Mouse (Mus musculus) liver, embryonic 16.5 days (tissue): ENCODE data around the gene Trim8. TPM values are rescaled to one million over a fixed set of nuclear protein-coding genes. Genes with fewer than 3 reads are reported as not detected.

Experiments
- ATAC-seq: fragments of 200-750 bp; cut with Nextera tagmentation; 2 replicates; pipeline ENCODE4 v1.8.0; 2017; ENCODE audit warnings: low read depth, mild to moderate bottlenecking, moderate number of reproducible peaks, moderate library complexity
- H3K27ac ChIP-seq: fragments of 300-500 bp; sonication (generic); 2 replicates; pipeline ENCODE4 v1.5.1; 2014; ENCODE audit warnings: mild to moderate bottlenecking, low read length
- H3K27me3 ChIP-seq: fragments of 300-500 bp; sonication (generic); 2 replicates; pipeline ENCODE4 v1.6.1; 2014; ENCODE audit warnings: low read depth, low read length, mixed read lengths; ENCODE audit not compliant: control insufficient read depth, insufficient read depth
- H3K36me3 ChIP-seq: fragments of 300-500 bp; sonication (generic); 2 replicates; pipeline ENCODE4 v1.6.1; 2014; ENCODE audit warnings: mild to moderate bottlenecking; ENCODE audit not compliant: control insufficient read depth, insufficient read depth
- H3K4me1 ChIP-seq: fragments of 300-500 bp; sonication (generic); 2 replicates; pipeline ENCODE4 v1.6.1; 2014; ENCODE audit warnings: low read depth, low read length, mixed read lengths; ENCODE audit not compliant: control insufficient read depth
- H3K4me2 ChIP-seq: fragments of 300-500 bp; sonication (generic); 2 replicates; pipeline ENCODE4 v1.6.1; 2014; ENCODE audit warnings: low read depth, low read length, mixed read lengths
- H3K4me3 ChIP-seq: fragments of 300-500 bp; sonication (generic); 2 replicates; pipeline ENCODE4 v1.5.1; 2014; ENCODE audit warnings: low read depth, mild to moderate bottlenecking, low read length
- H3K9ac ChIP-seq: fragments of 300-500 bp; sonication (generic); 2 replicates; pipeline ENCODE4 v1.6.1; 2014; ENCODE audit warnings: low read depth, low read length
- H3K9me3 ChIP-seq: fragments of 300-500 bp; sonication (generic); replicated peaks from 2 replicates; pipeline ENCODE4 v1.6.1; 2016; ENCODE audit warnings: low read length; ENCODE audit not compliant: control insufficient read depth
- WGBS: fragments of 180-500 bp; shearing (Covaris S2); extraction: QIAGEN DNeasy Blood & Tissue Kit; methylation state at CpG from one replicate; pipeline ENCODE4 v1.1.7; 2014; ENCODE audit not compliant: insufficient replicate concordance; 5-methylcytosine and 5-hydroxymethylcytosine counted together
- polyA plus RNA-seq: library from polyadenylated mRNA; unstranded; fragments of >200 nt; fragmentation: Nextera tagmentation; extraction: Ambion mirVana; gene quantifications from 2 replicates; pipeline ENCODE4 v1.2.1, GENCODE M21; 2015

Gene Trim8
- polyA plus RNA-seq, 1 experiment from 2014 or later = 10.5 TPM

DNA sequence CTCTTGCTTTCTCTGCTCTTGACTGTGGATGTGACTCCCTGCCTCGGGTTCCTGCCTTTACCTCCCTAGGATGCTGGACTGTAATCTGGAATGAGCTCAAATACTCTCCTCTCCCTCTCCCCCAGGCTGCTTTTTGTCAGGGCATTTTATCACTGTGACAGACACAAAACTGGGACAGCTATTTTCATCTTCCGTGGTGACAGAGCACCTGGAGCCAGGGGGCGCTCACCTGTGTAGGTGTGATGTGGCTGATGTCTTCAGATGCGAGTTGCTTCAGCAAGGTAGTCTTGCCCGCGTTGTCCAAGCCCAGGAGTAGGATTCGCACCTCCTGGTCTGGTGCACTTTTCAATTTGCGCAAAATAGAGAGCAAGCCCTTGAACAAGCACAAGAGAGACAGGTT lies 56.5 kb downstream of the Trim8 start:
- no peak for ATAC-seq
- Histone ChIP-seq H3K4me3 (no peak overlapping the region), H3K36me3 (no peaks in the 10 kb centered on the region), H3K9me3 (no peaks in the 10 kb centered on the region), H3K4me2 (no peak overlapping the region), H3K9ac (no peak overlapping the region), H3K27ac (no peak overlapping the region), H3K4me1 (peaks cover 14% of the 10 kb centered on the region), H3K27me3 (no peaks in the 10 kb centered on the region)
- 68% methylated on average over 8 of the region's 8 CpGs for WGBS

DNA sequence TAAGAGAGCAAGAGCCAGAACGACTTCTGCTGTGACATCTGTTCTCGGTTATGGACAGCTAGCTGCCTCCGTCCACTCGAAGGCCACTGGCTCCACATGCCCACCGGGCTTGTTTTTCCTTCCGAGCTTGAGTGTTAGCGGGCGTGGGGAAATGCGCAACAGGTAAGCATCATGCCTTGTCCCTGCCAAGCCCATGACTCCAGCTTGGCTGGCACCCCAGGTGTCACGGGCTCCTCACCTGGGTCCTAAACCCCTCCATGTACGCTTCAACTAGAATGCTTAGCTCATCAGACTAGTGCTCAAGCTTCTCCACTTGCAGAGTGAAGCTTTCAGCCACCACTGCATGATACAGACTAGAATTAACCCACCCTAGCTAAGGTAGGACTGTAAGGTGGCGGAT lies 57.1 kb downstream of the Trim8 start:
- 82% methylated on average over 12 of the region's 12 CpGs for WGBS
- H3K9me3 ChIP-seq = no peaks in the 10 kb centered on the region

DNA sequence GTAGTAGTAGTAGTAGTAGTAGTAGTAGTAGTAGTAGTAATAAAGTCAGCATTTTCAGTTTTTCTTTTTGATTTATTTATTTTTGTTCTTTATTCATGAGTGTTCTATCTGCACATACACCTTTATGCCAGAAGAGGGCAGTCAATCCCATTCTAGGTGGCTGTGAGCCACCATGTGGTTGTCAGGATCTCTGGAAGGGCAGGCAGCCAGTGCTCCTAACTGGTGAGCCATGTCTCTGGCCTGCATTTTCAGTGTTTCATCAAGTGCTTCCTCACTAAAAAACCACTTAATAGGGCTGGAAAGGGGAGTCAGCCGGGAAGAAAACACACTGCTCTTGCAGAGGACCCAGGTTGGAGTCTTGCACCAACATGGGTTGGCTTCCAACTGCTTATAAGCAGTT lies 60.6 kb downstream of the Trim8 start:
- Histone ChIP-seq H3K27me3 (no peaks in the 10 kb centered on the region), H3K36me3 (no peaks in the 10 kb centered on the region), H3K4me2 (no peak overlapping the region), H3K9me3 (no peaks in the 10 kb centered on the region), H3K4me3 (no peak overlapping the region), H3K27ac (no peak overlapping the region), H3K9ac (no peak overlapping the region), H3K4me1 (0 out of 2 replicates have a peak, but pooled peaks cover 2% of the 10 kb centered on the region)
- ATAC-seq = 0 out of 2 replicates have a peak, but pooled peaks have one; percentile 24
- WGBS = 12% methylated on average over 1 of the region's 1 CpGs

More for the DNA sequence above, 57.1 kb downstream of the Trim8 start:
- Histone ChIP-seq H3K36me3 (no peaks in the 10 kb centered on the region), H3K4me3 (no peak overlapping the region), H3K27me3 (no peaks in the 10 kb centered on the region), H3K4me1 (peaks cover 9% of the 10 kb centered on the region), H3K4me2 (no peak overlapping the region), H3K27ac (no peak overlapping the region), H3K9ac (no peak overlapping the region)
- no peak for ATAC-seq

DNA sequence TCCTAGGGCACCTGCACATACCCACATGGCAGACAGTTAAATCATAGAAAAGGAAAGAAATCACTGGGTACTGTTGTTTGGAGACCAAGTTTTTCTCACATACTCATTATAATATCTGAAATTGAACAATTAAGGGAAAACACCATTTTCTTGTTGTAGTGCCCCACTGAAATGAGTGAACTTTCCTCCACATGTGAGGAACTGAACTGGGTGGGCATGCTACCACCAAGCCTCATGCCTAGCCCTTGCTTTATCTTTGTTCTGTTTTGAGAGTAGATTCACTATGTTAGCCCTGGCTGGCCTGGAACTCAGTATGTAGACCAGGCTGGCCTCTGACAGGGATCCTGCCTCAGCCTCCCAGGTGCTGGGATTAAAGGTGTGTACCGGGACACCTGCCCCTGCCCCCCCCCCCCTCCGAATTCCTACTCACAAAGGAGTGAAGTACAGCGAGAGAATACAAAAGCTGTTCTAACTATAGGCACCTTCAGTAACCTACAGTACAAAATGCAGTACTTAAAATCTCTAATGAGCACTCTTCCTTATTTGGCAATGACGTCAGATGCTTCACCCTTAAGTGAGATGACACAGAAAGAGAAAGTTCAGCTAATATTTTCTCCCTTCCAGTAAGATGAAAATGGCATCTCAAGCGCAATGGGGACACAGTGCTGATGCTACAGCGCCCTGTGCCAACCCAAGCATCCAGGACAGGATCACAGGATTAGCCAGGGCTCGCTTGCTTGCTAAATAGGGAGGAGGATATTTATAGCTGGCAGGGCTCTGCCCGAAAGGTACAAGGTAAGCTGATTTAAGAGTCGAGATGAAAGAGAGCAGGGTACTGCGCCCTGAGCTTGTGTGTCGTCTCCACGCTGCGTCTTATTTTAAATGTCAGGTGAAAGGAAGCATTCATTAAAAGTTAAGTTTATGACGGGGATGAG lies 61.3 kb downstream of the Trim8 start:
- 0 out of 2 replicates have a peak, but pooled peaks cover 2% of the 10 kb centered on the region for H3K4me1 ChIP-seq
- no peak overlapping the region for H3K27ac ChIP-seq
- no peaks in the 10 kb centered on the region for H3K27me3 ChIP-seq
- no peak overlapping the region for H3K4me2 ChIP-seq
- no peak for ATAC-seq
- no peaks in the 10 kb centered on the region for H3K9me3 ChIP-seq
- no peaks in the 10 kb centered on the region for H3K36me3 ChIP-seq
- no peak overlapping the region for H3K9ac ChIP-seq
- no peak overlapping the region for H3K4me3 ChIP-seq
- 76% methylated on average over 14 of the region's 14 CpGs for WGBS

DNA sequence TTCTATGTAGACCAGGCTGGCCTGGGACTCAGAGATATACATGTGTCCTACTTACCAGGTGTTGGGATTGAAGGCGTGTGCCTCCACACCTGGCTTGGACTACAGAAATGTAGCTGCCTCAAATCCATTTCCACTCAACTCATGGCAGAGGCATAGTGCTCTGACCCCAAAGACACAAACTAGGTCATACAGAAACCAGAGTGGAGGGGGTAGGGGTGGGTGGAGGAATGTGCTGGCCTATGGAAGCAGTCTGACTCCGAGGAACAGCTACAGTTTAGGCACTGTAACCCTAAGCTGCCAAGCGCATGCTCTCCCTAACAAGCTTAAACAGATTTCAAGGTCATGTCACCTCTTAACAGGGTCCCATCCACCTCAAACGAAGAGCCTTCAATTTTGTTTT lies 62.1 kb downstream of the Trim8 start:
- Histone ChIP-seq H3K9me3 (no peaks in the 10 kb centered on the region), H3K36me3 (no peaks in the 10 kb centered on the region), H3K4me3 (no peak overlapping the region), H3K4me1 (0 out of 2 replicates have a peak, but pooled peaks cover 2% of the 10 kb centered on the region), H3K9ac (no peak overlapping the region), H3K27me3 (no peaks in the 10 kb centered on the region), H3K27ac (no peak overlapping the region), H3K4me2 (no peak overlapping the region)
- 73% methylated on average over 4 of the region's 4 CpGs for WGBS
- ATAC-seq = peak; percentile 64; the same call in 1 of the 2 replicates

DNA sequence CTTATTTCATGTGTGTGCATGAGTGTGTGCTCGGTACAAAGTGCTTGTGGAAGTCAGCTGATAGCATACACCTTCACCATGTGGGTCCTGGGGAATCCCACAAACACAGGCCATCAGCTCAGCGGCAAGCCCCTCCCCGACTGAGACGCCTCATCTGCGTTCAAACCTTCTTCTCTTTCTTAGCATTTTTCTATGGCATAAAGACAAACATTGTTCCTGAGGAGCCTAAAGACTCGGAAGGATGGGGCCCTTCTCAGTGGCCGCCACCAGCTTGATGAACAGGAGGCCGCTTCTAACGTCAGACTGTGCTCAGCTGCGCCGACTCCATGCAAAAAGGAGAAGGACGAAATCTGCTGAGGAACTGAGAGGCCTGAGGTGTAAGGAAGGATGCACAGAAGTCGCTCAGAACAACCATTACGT lies 62.6 kb downstream of the Trim8 start:
- Histone ChIP-seq H3K27ac (no peak overlapping the region), H3K36me3 (no peaks in the 10 kb centered on the region), H3K9ac (no peak overlapping the region), H3K4me1 (0 out of 2 replicates have a peak, but pooled peaks cover 2% of the 10 kb centered on the region), H3K27me3 (no peaks in the 10 kb centered on the region), H3K4me2 (no peak overlapping the region), H3K4me3 (no peak overlapping the region), H3K9me3 (no peaks in the 10 kb centered on the region)
- ATAC-seq = no peak
- WGBS = 58% methylated on average over 14 of the region's 14 CpGs

Other genes starting within 250 kb of the Trim8 start
- gene Nfkb2, start 197.4 kb upstream of the Trim8 start, polyA plus RNA-seq = 3.0 and 3.8 TPM in 2 replicates
- gene Psd, start 174.5 kb upstream of the Trim8 start, polyA plus RNA-seq = 3.3 TPM in 2 replicates
- gene Fbxl15, start 173.5 kb upstream of the Trim8 start, polyA plus RNA-seq = 11.1 and 11.6 TPM in 2 replicates
- gene Cuedc2, start 163.0 kb upstream of the Trim8 start, polyA plus RNA-seq = 67.3 and 67.6 TPM in 2 replicates
- gene Mfsd13a, start 160.6 kb upstream of the Trim8 start, polyA plus RNA-seq = 11.2 and 13.8 TPM in 2 replicates
- 0.36 and 0.40 TPM in 2 replicates for gene 2310034G01Rik, start 151.4 kb upstream of the Trim8 start, polyA plus RNA-seq
- 45.2 and 48.6 TPM in 2 replicates for gene Actr1a, start 106.0 kb upstream of the Trim8 start, polyA plus RNA-seq
- gene Sufu, start 104.8 kb upstream of the Trim8 start, polyA plus RNA-seq = 5.0 and 5.7 TPM in 2 replicates
- 23.6 and 27.1 TPM in 2 replicates for gene Arl3, start 71.5 kb downstream of the Trim8 start, polyA plus RNA-seq
- 33.4 and 37.6 TPM in 2 replicates for gene Sfxn2, start 71.7 kb downstream of the Trim8 start, polyA plus RNA-seq
- 24.8 and 31.5 TPM in 2 replicates for gene Wbp1l, start 97.4 kb downstream of the Trim8 start, polyA plus RNA-seq
- 1.9 and 2.4 TPM in 2 replicates for gene Cyp17a1, start 171.5 kb downstream of the Trim8 start, polyA plus RNA-seq
- 4.4 and 5.0 TPM in 2 replicates for gene Borcs7, start 188.2 kb downstream of the Trim8 start, polyA plus RNA-seq
- 18.2 and 18.6 TPM in 2 replicates for gene As3mt, start 205.8 kb downstream of the Trim8 start, polyA plus RNA-seq